Mouse (Mus musculus) C2C12 (cell line): ENCODE measurements around the gene Acot8. TPM values are rescaled to one million over a fixed set of nuclear protein-coding genes. Genes with fewer than 3 reads are reported as not detected.

Experiments
- H3K27me3 ChIP-seq: one replicate; pipeline ENCODE4 v1.6.1; 2011; ENCODE audit not compliant: control insufficient read depth, insufficient read depth, insufficient read length
- H3K36me3 ChIP-seq: one replicate; pipeline ENCODE4 v1.6.1; 2011; ENCODE audit not compliant: control insufficient read depth, insufficient read depth
- H3K4me3 ChIP-seq: one replicate; pipeline ENCODE4 v1.5.1; 2011; ENCODE audit warnings: mild to moderate bottlenecking, control low read depth; ENCODE audit not compliant: poor library complexity, insufficient read depth, severe bottlenecking
- H3K79me2 ChIP-seq: one replicate; pipeline ENCODE4 v1.6.1; 2011; ENCODE audit not compliant: control insufficient read depth, insufficient read depth
- H3K79me3 ChIP-seq: one replicate; pipeline ENCODE4 v1.6.1; 2011; ENCODE audit warnings: low read depth, control low read depth
- H3ac ChIP-seq: one replicate; pipeline ENCODE3; 2011; ENCODE audit warnings: low read depth; ENCODE audit not compliant: control insufficient read depth, insufficient read length
- CEBPB ChIP-seq: IDR thresholded peaks from one replicate; pipeline ENCODE4 v1.6.1; 2011; ENCODE audit warnings: low read depth, mild to moderate bottlenecking, control low read depth, moderate library complexity
- CTCF ChIP-seq: IDR thresholded peaks from one replicate; pipeline ENCODE4 v1.5.1; 2011; ENCODE audit not compliant: control insufficient read depth, insufficient read depth, insufficient read length
- FOSL1 ChIP-seq: IDR thresholded peaks from one replicate; pipeline ENCODE4 v1.8.0; 2011; ENCODE audit warnings: mild to moderate bottlenecking, low read length; ENCODE audit not compliant: poor library complexity, insufficient read depth, severe bottlenecking
- MAX ChIP-seq: IDR thresholded peaks from one replicate; pipeline ENCODE4 v1.6.1; 2011; ENCODE audit warnings: mild to moderate bottlenecking, control low read depth
- MYOG ChIP-seq: IDR thresholded peaks from one replicate; pipeline ENCODE4 v1.6.1; 2011; ENCODE audit not compliant: control insufficient read depth, insufficient read length; ENCODE audit errors: extremely low read depth
- USF1 ChIP-seq: IDR thresholded peaks from one replicate; pipeline ENCODE4 v1.6.1; 2011; ENCODE audit warnings: low read depth, mild to moderate bottlenecking, control low read depth, moderate library complexity
- polyA plus RNA-seq: library from polyadenylated mRNA; unstranded; fragments of >200 nt; fragmentation: generic; extraction: Trizol; gene quantifications from one replicate; pipeline ENCODE4 v1.2.1, GENCODE M21; 2012; ENCODE audit warnings: missing spikeins

The Acot8 gene
- polyA plus RNA-seq, 1 experiment = 20.5 TPM

DNA sequence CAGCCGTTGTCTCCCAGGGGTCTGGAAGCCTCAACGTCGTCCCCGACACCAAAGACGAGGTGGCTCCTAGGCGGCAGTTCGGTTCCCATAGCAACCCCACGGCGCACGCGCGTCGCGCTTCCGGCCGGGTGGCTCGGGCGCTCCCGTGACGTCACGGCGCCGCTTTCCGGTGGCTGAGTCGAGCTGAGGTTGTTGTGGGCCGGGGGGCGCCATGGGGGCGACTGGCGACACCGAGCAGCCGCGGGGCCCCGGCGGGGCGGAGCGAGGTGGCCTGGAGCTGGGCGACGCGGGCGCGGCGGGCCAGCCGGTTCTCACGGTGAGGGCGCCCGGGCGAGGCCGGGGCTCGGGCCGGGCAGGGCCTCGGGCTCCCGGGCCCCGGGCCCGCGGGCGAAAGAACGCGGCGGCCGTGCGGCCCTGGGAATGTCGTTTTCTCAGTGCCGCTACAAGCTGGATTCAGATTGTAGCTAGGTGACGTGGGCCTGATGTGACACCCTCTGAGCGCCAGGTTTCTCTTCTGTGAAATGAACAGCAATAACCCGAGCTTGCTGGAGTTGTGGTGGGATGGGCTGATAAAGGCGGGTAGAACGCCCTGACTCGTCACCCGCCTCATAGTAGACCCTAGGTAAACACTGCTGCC, 58.7 kb downstream of the Acot8 start, which contains the start of the genes Wfdc3 and Dnttip1:
TSS of gene Wfdc3 (minus strand) at position 89 of the 637 bp plus-strand sequence.
TSS of gene Dnttip1 (plus strand) at position 141 of the 637 bp plus-strand sequence.
- H3K79me2 ChIP-seq = peaks cover 48% of the 10 kb centered on the region
- peak within 1 kb of the TSS; percentile 85 for H3K4me3 ChIP-seq
- H3K36me3 ChIP-seq = peaks cover 19% of the 10 kb centered on the region
- H3K79me3 ChIP-seq = peaks cover 24% of the 10 kb centered on the region
- no peaks in the 10 kb centered on the region for H3K27me3 ChIP-seq
- TF ChIP-seq CEBPB = no peak
- TF ChIP-seq CTCF = no peak
- no peak for TF ChIP-seq FOSL1
- no peak for TF ChIP-seq USF1
- no peak for TF ChIP-seq MYOG
- TF ChIP-seq MAX = peak; percentile 39
- H3ac ChIP-seq = peak within 1 kb of the TSS; percentile 92

DNA sequence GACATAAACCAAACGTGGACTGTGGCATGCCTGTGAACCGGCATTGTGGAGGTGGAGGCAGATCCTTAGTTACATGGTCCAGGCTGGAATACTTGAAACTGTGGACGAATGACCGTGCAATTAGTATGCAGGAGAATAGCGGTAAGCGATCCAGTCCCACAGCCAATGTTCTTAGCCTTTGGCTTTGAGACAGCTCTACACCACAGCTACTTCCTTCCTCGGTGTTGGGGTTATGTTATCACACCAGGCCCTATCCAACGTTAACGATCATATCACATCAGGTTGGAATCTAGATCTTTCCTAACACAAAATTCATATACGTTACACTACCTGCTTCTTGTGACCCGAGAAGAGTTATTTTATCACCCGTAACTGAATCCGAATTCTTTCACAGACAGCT, 59.7 kb downstream of the Acot8 start:
- no peak overlapping the region for H3K4me3 ChIP-seq
- no peak overlapping the region for H3ac ChIP-seq
- H3K27me3 ChIP-seq = no peaks in the 10 kb centered on the region
- TF ChIP-seq USF1 (no peak), CEBPB (no peak)
- peaks cover 17% of the 10 kb centered on the region for H3K79me3 ChIP-seq
- peaks cover 38% of the 10 kb centered on the region for H3K79me2 ChIP-seq
- H3K36me3 ChIP-seq = peaks cover 9% of the 10 kb centered on the region

Other genes starting within 250 kb of the Acot8 start
- gene Wfdc2, start 242.5 kb downstream of the Acot8 start, polyA plus RNA-seq = not detected
- not detected for gene Spint3, start 231.4 kb downstream of the Acot8 start, polyA plus RNA-seq
- gene Wfdc6a, start 219.4 kb downstream of the Acot8 start, polyA plus RNA-seq = not detected
- gene Eppin, start 211.3 kb downstream of the Acot8 start, polyA plus RNA-seq = not detected
- gene Wfdc6b, start 191.4 kb downstream of the Acot8 start, polyA plus RNA-seq = not detected
- not detected for gene Wfdc8, start 191.3 kb downstream of the Acot8 start, polyA plus RNA-seq
- not detected for gene Wfdc16, start 166.1 kb downstream of the Acot8 start, polyA plus RNA-seq
- gene Wfdc10, start 148.8 kb downstream of the Acot8 start, polyA plus RNA-seq = not detected
- gene Wfdc9, start 148.3 kb downstream of the Acot8 start, polyA plus RNA-seq = not detected
- gene Wfdc11, start 130.8 kb downstream of the Acot8 start, polyA plus RNA-seq = not detected
- gene Wfdc13, start 119.8 kb downstream of the Acot8 start, polyA plus RNA-seq = not detected
- gene Spint4, start 106.4 kb downstream of the Acot8 start, polyA plus RNA-seq = not detected
- gene Spint5, start 89.6 kb downstream of the Acot8 start, polyA plus RNA-seq = not detected
- 0.13 TPM for gene Wfdc3, start 59.0 kb downstream of the Acot8 start, polyA plus RNA-seq
- gene Dnttip1, start 58.9 kb downstream of the Acot8 start, polyA plus RNA-seq = 47.3 TPM
- gene Ube2c, start 35.0 kb downstream of the Acot8 start, polyA plus RNA-seq = 279 TPM
- 4.7 TPM for gene Tnnc2, start 24.9 kb downstream of the Acot8 start, polyA plus RNA-seq
- gene Snx21, start 19.1 kb downstream of the Acot8 start, polyA plus RNA-seq = 19.5 TPM
- gene Zswim3, start 216 bp upstream of the Acot8 start, polyA plus RNA-seq = 2.9 TPM
- gene Zswim1, start 17.8 kb upstream of the Acot8 start, polyA plus RNA-seq = 10.0 TPM
- gene Spata25, start 23.7 kb upstream of the Acot8 start, polyA plus RNA-seq = not detected
- 160 TPM for gene Ctsa, start 28.0 kb upstream of the Acot8 start, polyA plus RNA-seq
- 11.3 TPM for gene Neurl2, start 28.6 kb upstream of the Acot8 start, polyA plus RNA-seq
- 13.3 TPM for gene Pltp, start 52.8 kb upstream of the Acot8 start, polyA plus RNA-seq
- gene Pcif1, start 74.4 kb upstream of the Acot8 start, polyA plus RNA-seq = 46.5 TPM
- gene Zfp335, start 106.9 kb upstream of the Acot8 start, polyA plus RNA-seq = 11.7 TPM
- gene Mmp9, start 135.9 kb upstream of the Acot8 start, polyA plus RNA-seq = 1.1 TPM
- gene Slc12a5, start 155.9 kb upstream of the Acot8 start, polyA plus RNA-seq = 0.12 TPM
- gene Ncoa5, start 230.0 kb upstream of the Acot8 start, polyA plus RNA-seq = 31.2 TPM